Mouse (Mus musculus): ENCODE data around the gene Asgr1. TPM values are rescaled to one million over a fixed set of nuclear protein-coding genes. Genes with fewer than 3 reads are reported as not detected.
A peak's percentile ranks its signal among the peaks of the same experiment; 100 is the strongest.
"Not testable (repeated sequence)": the region's sequence is repeated elsewhere in the genome, so short reads cannot be mapped to it uniquely, and the experiment has no call there.

The Asgr1 gene
- polyA plus RNA-seq, 1 experiment from 2014 or later, result 2.9 TPM

- H3K36me3 ChIP-seq (ENCODE audit: insufficient read depth, low read length), result peaks cover 46% of the 10 kb centered on the region
- TF ChIP-seq CTCF (IDR thresholded peaks at IDR 0.05; ENCODE audit: low read depth), result no peak
- 85% methylated on average over 3 of the region's 3 CpGs for WGBS
These were observed 40.5 kb upstream of the Asgr1 start for GRCm38 (mm10) chr11:70013408-70013807.

GRCm38 (mm10) chr11:70014051-70014450, 39.8 kb upstream of the Asgr1 start:
- Histone ChIP-seq H3K27me3 (ENCODE audit: insufficient read depth, low read length) (no peaks in the 10 kb centered on the region), H3K4me2 (ENCODE audit: low read length) (peak overlapping the region; percentile 91), H3K9me3 (replicated peaks; ENCODE audit: low read length) (no peaks in the 10 kb centered on the region), H3K27ac (no peak overlapping the region), H3K36me3 (ENCODE audit: insufficient read depth, low read length) (peaks cover 40% of the 10 kb centered on the region), H3K9ac (ENCODE audit: low read depth, low read length) (0 out of 2 replicates have a peak overlapping the region, but pooled peaks have one; percentile 80), H3K4me3 (replicated peaks; ENCODE audit: low read depth, low read length) (no peak overlapping the region; the same call in 1 of the 2 replicates), H3K4me1 (replicated peaks; ENCODE audit: insufficient read depth, low read length) (peaks cover 21% of the 10 kb centered on the region)
- no peak for TF ChIP-seq CTCF (IDR thresholded peaks at IDR 0.05; ENCODE audit: low read depth)
- 48% methylated on average over 5 of the region's 5 CpGs for WGBS
- no peak for DNase-seq (ENCODE audit: low spot score)
- ATAC-seq (replicated peaks; ENCODE audit: low FRiP score, low read depth), result no peak

More at GRCm38 (mm10) chr11:70013408-70013807, 40.5 kb upstream of the Asgr1 start:
- H3K27me3 ChIP-seq (ENCODE audit: insufficient read depth, low read length), result no peaks in the 10 kb centered on the region
- no peak overlapping the region for H3K4me3 ChIP-seq (replicated peaks; ENCODE audit: low read depth, low read length)
- H3K4me1 ChIP-seq (replicated peaks; ENCODE audit: insufficient read depth, low read length), result peaks cover 16% of the 10 kb centered on the region
- H3K4me2 ChIP-seq (ENCODE audit: low read length), result no peak overlapping the region
- DNase-seq (ENCODE audit: low spot score) (no peak), ATAC-seq (replicated peaks; ENCODE audit: low FRiP score, low read depth) (no peak)
- no peak overlapping the region for H3K9ac ChIP-seq (ENCODE audit: low read depth, low read length)
- H3K27ac ChIP-seq, result no peak overlapping the region
- no peaks in the 10 kb centered on the region for H3K9me3 ChIP-seq (replicated peaks; ENCODE audit: low read length)

GRCm38 (mm10) chr11:70014880-70015558, 38.9 kb upstream of the Asgr1 start, which contains the start of gene Acadvl:
Gene Acadvl (minus strand): TSS chr11:70015411.
- TF ChIP-seq CTCF (IDR thresholded peaks at IDR 0.05; ENCODE audit: low read depth), result peak; percentile 60
- H3K36me3 ChIP-seq (ENCODE audit: insufficient read depth, low read length), result peaks cover 30% of the 10 kb centered on the region
- no peaks in the 10 kb centered on the region for H3K9me3 ChIP-seq (replicated peaks; ENCODE audit: low read length)
- peak within 1 kb of the TSS; percentile 58 for H3K4me3 ChIP-seq (replicated peaks; ENCODE audit: low read depth, low read length)
- WGBS, result 0% methylated on average over 35 of the region's 35 CpGs
- DNase-seq (ENCODE audit: low spot score) (peak; percentile 91), ATAC-seq (replicated peaks; ENCODE audit: low FRiP score, low read depth) (peak; percentile 82)
- peaks cover 25% of the 10 kb centered on the region for H3K4me1 ChIP-seq (replicated peaks; ENCODE audit: insufficient read depth, low read length)
- no peaks in the 10 kb centered on the region for H3K27me3 ChIP-seq (ENCODE audit: insufficient read depth, low read length)
- H3K4me2 ChIP-seq (ENCODE audit: low read length), result peak within 1 kb of the TSS; percentile 91
- peak within 1 kb of the TSS; percentile 80 for H3K9ac ChIP-seq (ENCODE audit: low read depth, low read length)
- peak within 1 kb of the TSS; percentile 85 for H3K27ac ChIP-seq

GRCm38 (mm10) chr11:70015677-70016076, 38.2 kb upstream of the Asgr1 start:
- H3K4me1 ChIP-seq (replicated peaks; ENCODE audit: insufficient read depth, low read length), result peaks cover 25% of the 10 kb centered on the region
- DNase-seq (ENCODE audit: low spot score) (no peak), ATAC-seq (replicated peaks; ENCODE audit: low FRiP score, low read depth) (no peak)
- no peaks in the 10 kb centered on the region for H3K27me3 ChIP-seq (ENCODE audit: insufficient read depth, low read length)
- H3K27ac ChIP-seq, result no peak overlapping the region
- H3K4me2 ChIP-seq (ENCODE audit: low read length), result peak overlapping the region; percentile 91
- H3K36me3 ChIP-seq (ENCODE audit: insufficient read depth, low read length), result peaks cover 23% of the 10 kb centered on the region
- TF ChIP-seq CTCF (IDR thresholded peaks at IDR 0.05; ENCODE audit: low read depth), result no peak
- WGBS, result 63% methylated on average over 6 of the region's 6 CpGs
- H3K4me3 ChIP-seq (replicated peaks; ENCODE audit: low read depth, low read length), result no peak overlapping the region
- H3K9ac ChIP-seq (ENCODE audit: low read depth, low read length), result no peak overlapping the region
- H3K9me3 ChIP-seq (replicated peaks; ENCODE audit: low read length), result no peaks in the 10 kb centered on the region

GRCm38 (mm10) chr11:70016177-70016576, 37.7 kb upstream of the Asgr1 start:
- not testable (repeated sequence) for H3K27ac ChIP-seq; ATAC-seq (replicated peaks; ENCODE audit: low FRiP score, low read depth); H3K4me3 ChIP-seq (replicated peaks; ENCODE audit: low read depth, low read length); DNase-seq (ENCODE audit: low spot score); H3K9me3 ChIP-seq (replicated peaks; ENCODE audit: low read length); H3K9ac ChIP-seq (ENCODE audit: low read depth, low read length); H3K4me2 ChIP-seq (ENCODE audit: low read length); H3K27me3 ChIP-seq (ENCODE audit: insufficient read depth, low read length)
- peaks cover 19% of the 10 kb centered on the region for H3K36me3 ChIP-seq (ENCODE audit: insufficient read depth, low read length)
- WGBS, result 85% methylated on average over 2 of the region's 2 CpGs
- H3K4me1 ChIP-seq (replicated peaks; ENCODE audit: insufficient read depth, low read length), result peaks cover 25% of the 10 kb centered on the region

- ATAC-seq (replicated peaks; ENCODE audit: low FRiP score, low read depth) (no peak), DNase-seq (ENCODE audit: low spot score) (no peak)
- no peak within 1 kb of the TSS for H3K4me3 ChIP-seq (replicated peaks; ENCODE audit: low read depth, low read length)
These were observed 37.2 kb upstream of the Asgr1 start, which contains the start of gene Dlg4 for GRCm38 (mm10) chr11:70016669-70017068. Gene Dlg4 (plus strand): TSS chr11:70016942.

More at GRCm38 (mm10) chr11:70016669-70017068, 37.2 kb upstream of the Asgr1 start, which contains the start of gene Dlg4:
- 69% methylated on average over 3 of the region's 3 CpGs for WGBS
- Histone ChIP-seq H3K4me2 (ENCODE audit: low read length) (peak within 1 kb of the TSS; percentile 92), H3K9ac (ENCODE audit: low read depth, low read length) (peak within 1 kb of the TSS; percentile 80), H3K9me3 (replicated peaks; ENCODE audit: low read length) (no peaks in the 10 kb centered on the region), H3K36me3 (ENCODE audit: insufficient read depth, low read length) (peaks cover 14% of the 10 kb centered on the region), H3K27me3 (ENCODE audit: insufficient read depth, low read length) (no peaks in the 10 kb centered on the region), H3K4me1 (replicated peaks; ENCODE audit: insufficient read depth, low read length) (peaks cover 25% of the 10 kb centered on the region), H3K27ac (0 out of 2 replicates have a peak within 1 kb of the TSS, but pooled peaks have one; percentile 6)
- no peak for TF ChIP-seq CTCF (IDR thresholded peaks at IDR 0.05; ENCODE audit: low read depth)
